Mouse (Mus musculus) liver, embryonic 16.5 days (tissue): ENCODE results near the gene Mprip. TPM values are rescaled to one million over a fixed set of nuclear protein-coding genes. Genes with fewer than 3 reads are reported as not detected.
A peak's percentile ranks its signal among the peaks of the same experiment; 100 is the strongest.
"Not testable (repeated sequence)": the region's sequence is repeated elsewhere in the genome, so short reads cannot be mapped to it uniquely, and the experiment has no call there.

Source experiments
- ATAC-seq: fragments of 200-750 bp; cut with Nextera tagmentation; 2 replicates; pipeline ENCODE4 v1.8.0; 2017; ENCODE audit warnings: low read depth, mild to moderate bottlenecking, moderate number of reproducible peaks, moderate library complexity
- H3K27ac ChIP-seq: fragments of 300-500 bp; sonication (generic); 2 replicates; pipeline ENCODE4 v1.5.1; 2014; ENCODE audit warnings: mild to moderate bottlenecking, low read length
- H3K27me3 ChIP-seq: fragments of 300-500 bp; sonication (generic); 2 replicates; pipeline ENCODE4 v1.6.1; 2014; ENCODE audit warnings: low read depth, low read length, mixed read lengths; ENCODE audit not compliant: control insufficient read depth, insufficient read depth
- H3K36me3 ChIP-seq: fragments of 300-500 bp; sonication (generic); 2 replicates; pipeline ENCODE4 v1.6.1; 2014; ENCODE audit warnings: mild to moderate bottlenecking; ENCODE audit not compliant: control insufficient read depth, insufficient read depth
- H3K4me1 ChIP-seq: fragments of 300-500 bp; sonication (generic); 2 replicates; pipeline ENCODE4 v1.6.1; 2014; ENCODE audit warnings: low read depth, low read length, mixed read lengths; ENCODE audit not compliant: control insufficient read depth
- H3K4me2 ChIP-seq: fragments of 300-500 bp; sonication (generic); 2 replicates; pipeline ENCODE4 v1.6.1; 2014; ENCODE audit warnings: low read depth, low read length, mixed read lengths
- H3K4me3 ChIP-seq: fragments of 300-500 bp; sonication (generic); 2 replicates; pipeline ENCODE4 v1.5.1; 2014; ENCODE audit warnings: low read depth, mild to moderate bottlenecking, low read length
- H3K9ac ChIP-seq: fragments of 300-500 bp; sonication (generic); 2 replicates; pipeline ENCODE4 v1.6.1; 2014; ENCODE audit warnings: low read depth, low read length
- H3K9me3 ChIP-seq: fragments of 300-500 bp; sonication (generic); replicated peaks from 2 replicates; pipeline ENCODE4 v1.6.1; 2016; ENCODE audit warnings: low read length; ENCODE audit not compliant: control insufficient read depth
- WGBS: fragments of 180-500 bp; shearing (Covaris S2); extraction: QIAGEN DNeasy Blood & Tissue Kit; methylation state at CpG from one replicate; pipeline ENCODE4 v1.1.7; 2014; ENCODE audit not compliant: insufficient replicate concordance; 5-methylcytosine and 5-hydroxymethylcytosine counted together
- polyA plus RNA-seq: library from polyadenylated mRNA; unstranded; fragments of >200 nt; fragmentation: Nextera tagmentation; extraction: Ambion mirVana; gene quantifications from 2 replicates; pipeline ENCODE4 v1.2.1, GENCODE M21; 2015

The Mprip gene
- 5.7 and 6.6 TPM in 2 replicates for polyA plus RNA-seq

- Histone ChIP-seq H3K9me3 (no peaks in the 10 kb centered on the region), H3K27ac (peak within 1 kb of the TSS; percentile 73), H3K4me3 (peak within 1 kb of the TSS; percentile 73), H3K9ac (peak within 1 kb of the TSS; percentile 73), H3K27me3 (no peaks in the 10 kb centered on the region), H3K4me1 (peaks cover 28% of the 10 kb centered on the region), H3K4me2 (peak within 1 kb of the TSS; percentile 90), H3K36me3 (no peaks in the 10 kb centered on the region)
- no peak for ATAC-seq
- 79% methylated on average over 3 of the region's 3 CpGs for WGBS
These were observed at the start of gene Mprip for GRCm38 (mm10) chr11:59661005-59661404. Gene Mprip (plus strand): TSS chr11:59661305.

GRCm38 (mm10) chr11:59611646-59612045 lies 49.5 kb upstream of the Mprip start:
- H3K27me3 ChIP-seq: no peaks in the 10 kb centered on the region
- no peak overlapping the region for H3K27ac ChIP-seq
- H3K4me2 ChIP-seq: no peak overlapping the region
- no peaks in the 10 kb centered on the region for H3K9me3 ChIP-seq
- no peak for ATAC-seq
- WGBS: 74% methylated on average over 5 of the region's 5 CpGs
- H3K4me3 ChIP-seq: no peak overlapping the region
- no peak overlapping the region for H3K9ac ChIP-seq
- no peaks in the 10 kb centered on the region for H3K36me3 ChIP-seq
- no peaks in the 10 kb centered on the region for H3K4me1 ChIP-seq

GRCm38 (mm10) chr11:59614120-59614519 lies 47.0 kb upstream of the Mprip start:
- Histone ChIP-seq H3K27ac (no peak overlapping the region), H3K4me3 (no peak overlapping the region), H3K9me3 (no peaks in the 10 kb centered on the region), H3K27me3 (no peaks in the 10 kb centered on the region), H3K4me2 (no peak overlapping the region), H3K9ac (no peak overlapping the region), H3K4me1 (no peaks in the 10 kb centered on the region), H3K36me3 (no peaks in the 10 kb centered on the region)
- ATAC-seq: no peak
- 36% methylated on average over 4 of the region's 4 CpGs for WGBS

DNA sequence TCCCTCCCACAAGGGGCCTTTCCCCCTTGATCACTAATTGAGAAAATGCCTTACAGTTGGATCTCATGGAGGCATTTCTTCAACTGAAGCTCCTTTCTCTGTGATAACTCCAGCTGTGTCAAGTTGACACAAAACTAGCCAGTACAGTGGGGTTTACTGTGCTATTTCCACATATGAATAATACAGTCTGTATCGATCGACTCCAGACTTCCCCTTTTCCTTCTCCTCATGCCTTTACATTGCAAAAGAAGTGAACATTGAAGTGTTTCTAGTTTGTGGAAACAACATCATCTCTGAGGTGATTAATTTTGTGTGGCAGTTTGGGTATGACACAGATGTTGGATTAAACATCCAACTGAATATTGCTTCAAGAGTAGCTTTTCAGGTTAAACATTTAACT lies 44.1 kb upstream of the Mprip start:
- not testable (repeated sequence) for ATAC-seq, H3K27me3 ChIP-seq
- 48% methylated on average over 2 of the region's 2 CpGs for WGBS

GRCm38 (mm10) chr11:59622214-59622613 lies 38.9 kb upstream of the Mprip start:
- no peak overlapping the region for H3K4me2 ChIP-seq
- no peaks in the 10 kb centered on the region for H3K27me3 ChIP-seq
- H3K36me3 ChIP-seq: no peaks in the 10 kb centered on the region
- no peak for ATAC-seq
- H3K9ac ChIP-seq: no peak overlapping the region
- H3K9me3 ChIP-seq: no peaks in the 10 kb centered on the region
- no peak overlapping the region for H3K4me3 ChIP-seq
- WGBS: 40% methylated on average over 3 of the region's 3 CpGs
- H3K27ac ChIP-seq: no peak overlapping the region
- H3K4me1 ChIP-seq: no peaks in the 10 kb centered on the region

More for the DNA sequence above, 44.1 kb upstream of the Mprip start:
- not testable (repeated sequence) for H3K9me3 ChIP-seq, H3K4me2 ChIP-seq, H3K27ac ChIP-seq, H3K9ac ChIP-seq, H3K36me3 ChIP-seq, H3K4me1 ChIP-seq, H3K4me3 ChIP-seq

- no peaks in the 10 kb centered on the region for H3K4me1 ChIP-seq
- no peaks in the 10 kb centered on the region for H3K9me3 ChIP-seq
- no peak overlapping the region for H3K4me3 ChIP-seq
- H3K27me3 ChIP-seq: no peaks in the 10 kb centered on the region
- no peak overlapping the region for H3K27ac ChIP-seq
- 21% methylated on average over 6 of the region's 6 CpGs for WGBS
- ATAC-seq: no peak
- H3K36me3 ChIP-seq: no peaks in the 10 kb centered on the region
- H3K9ac ChIP-seq: no peak overlapping the region
- H3K4me2 ChIP-seq: no peak overlapping the region
These were observed 37.0 kb upstream of the Mprip start for GRCm38 (mm10) chr11:59624017-59624630.

DNA sequence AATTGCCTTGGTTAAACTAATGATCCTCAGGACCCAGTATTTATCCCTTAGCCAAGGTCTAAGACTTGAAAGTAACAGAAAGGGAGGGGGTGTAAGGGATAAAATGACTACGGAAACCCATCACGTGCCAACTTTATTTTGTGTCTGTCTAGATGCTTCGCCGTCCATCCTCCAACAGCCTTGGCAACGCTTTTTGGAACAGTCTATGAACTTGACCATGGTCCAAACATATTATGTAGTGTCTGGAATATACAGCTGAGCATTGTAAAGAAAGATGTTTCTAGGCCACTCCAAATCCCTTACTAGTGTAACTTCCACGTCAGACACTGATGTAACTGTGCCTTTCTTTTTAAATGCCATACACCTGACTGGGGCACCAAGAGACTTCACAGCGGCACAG lies 34.9 kb upstream of the Mprip start:
- Histone ChIP-seq H3K9me3 (no peaks in the 10 kb centered on the region), H3K36me3 (no peaks in the 10 kb centered on the region), H3K4me3 (no peak overlapping the region), H3K27me3 (no peaks in the 10 kb centered on the region), H3K27ac (no peak overlapping the region), H3K4me2 (no peak overlapping the region), H3K9ac (no peak overlapping the region), H3K4me1 (no peaks in the 10 kb centered on the region)
- WGBS: 75% methylated on average over 7 of the region's 7 CpGs
- no peak for ATAC-seq

DNA sequence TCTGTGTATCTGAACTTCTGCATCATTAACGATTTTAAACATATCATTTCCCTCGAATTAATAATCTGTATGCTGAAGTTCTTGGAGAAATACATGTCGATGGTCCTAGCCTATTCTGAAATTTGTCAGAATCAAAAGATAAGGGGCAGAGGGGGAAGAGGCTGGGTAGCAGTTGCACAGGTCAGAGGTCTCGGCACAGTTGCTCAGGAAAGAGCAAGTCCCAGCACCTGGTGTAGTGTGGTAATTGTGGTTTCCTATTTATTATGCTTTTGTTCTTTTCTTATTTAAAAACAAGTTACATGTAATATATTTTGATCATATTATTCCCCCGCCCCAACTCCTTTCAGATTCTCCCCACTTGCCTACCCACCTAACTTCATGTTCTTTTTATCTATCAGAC lies 32.9 kb upstream of the Mprip start:
- WGBS: 35% methylated on average over 5 of the region's 5 CpGs
- Histone ChIP-seq H3K27ac (no peak overlapping the region), H3K9ac (no peak overlapping the region), H3K9me3 (no peaks in the 10 kb centered on the region), H3K4me2 (no peak overlapping the region), H3K4me1 (no peaks in the 10 kb centered on the region), H3K36me3 (no peaks in the 10 kb centered on the region), H3K27me3 (no peaks in the 10 kb centered on the region), H3K4me3 (no peak overlapping the region)
- no peak for ATAC-seq

GRCm38 (mm10) chr11:59629871-59630270 lies 31.2 kb upstream of the Mprip start:
- ATAC-seq: no peak
- Histone ChIP-seq H3K4me1 (no peaks in the 10 kb centered on the region), H3K4me3 (no peak overlapping the region), H3K36me3 (no peaks in the 10 kb centered on the region), H3K27me3 (no peaks in the 10 kb centered on the region), H3K9ac (no peak overlapping the region), H3K9me3 (no peaks in the 10 kb centered on the region), H3K4me2 (no peak overlapping the region), H3K27ac (no peak overlapping the region)
- WGBS: 59% methylated on average over 5 of the region's 5 CpGs
